Mouse (Mus musculus): Measurements from ENCODE around the gene Sod2. TPM values are rescaled to one million over a fixed set of nuclear protein-coding genes. Genes with fewer than 3 reads are reported as not detected.
"Not testable (repeated sequence)": the region's sequence is repeated elsewhere in the genome, so short reads cannot be mapped to it uniquely, and the experiment has no call there.

Sod2 gene
- polyA plus RNA-seq, 1 experiment from 2014 or later: 149 TPM

GRCm38 (mm10) chr17:13004436-13004835 is 2.2 kb upstream of the Sod2 start:
- H3K36me3 ChIP-seq (ENCODE audit: control insufficient read depth, insufficient read depth, low read length); ATAC-seq; H3K27me3 ChIP-seq (replicated peaks; ENCODE audit: control insufficient read depth, insufficient read depth, low read length); H3K9me3 ChIP-seq (ENCODE audit: control insufficient read depth, low read length); H3K4me3 ChIP-seq (ENCODE audit: low read length); H3K9ac ChIP-seq (ENCODE audit: low read depth, low read length); H3K4me2 ChIP-seq (ENCODE audit: low read length); H3K27ac ChIP-seq (ENCODE audit: low read depth, low read length): not testable (repeated sequence)
- 81% methylated on average over 2 of the region's 2 CpGs for WGBS
- peaks cover 14% of the 10 kb centered on the region for H3K4me1 ChIP-seq (ENCODE audit: control insufficient read depth, insufficient read depth, low read depth, low read length)

- WGBS: 54% methylated on average over 5 of the region's 5 CpGs
- peak overlapping the region; percentile 91; the same call in 1 of the 2 replicates for H3K9ac ChIP-seq (ENCODE audit: low read depth, low read length)
- no peaks in the 10 kb centered on the region for H3K27me3 ChIP-seq (replicated peaks; ENCODE audit: control insufficient read depth, insufficient read depth, low read length)
- peak overlapping the region; percentile 96 for H3K4me2 ChIP-seq (ENCODE audit: low read length)
- H3K9me3 ChIP-seq (ENCODE audit: control insufficient read depth, low read length): no peaks in the 10 kb centered on the region
- H3K4me3 ChIP-seq (ENCODE audit: low read length): peak overlapping the region; percentile 94
- ATAC-seq: no peak
- peaks cover 15% of the 10 kb centered on the region for H3K4me1 ChIP-seq (ENCODE audit: control insufficient read depth, insufficient read depth, low read depth, low read length)
- peaks cover 4% of the 10 kb centered on the region for H3K36me3 ChIP-seq (ENCODE audit: control insufficient read depth, insufficient read depth, low read length)
- no peak overlapping the region; the same call in 1 of the 2 replicates for H3K27ac ChIP-seq (ENCODE audit: low read depth, low read length)
Measured at GRCm38 (mm10) chr17:13006984-13007383, 338 bp downstream of the Sod2 start.

GRCm38 (mm10) chr17:13007730-13008425 is 1.2 kb downstream of the Sod2 start:
- H3K27ac ChIP-seq (ENCODE audit: low read depth, low read length): peak overlapping the region; percentile 93
- peak overlapping the region; percentile 94 for H3K4me3 ChIP-seq (ENCODE audit: low read length)
- WGBS: under 1% methylated on average over 71 of the region's 76 CpGs
- H3K9me3 ChIP-seq (ENCODE audit: control insufficient read depth, low read length): no peaks in the 10 kb centered on the region
- peak; percentile 97 for ATAC-seq
- H3K9ac ChIP-seq (ENCODE audit: low read depth, low read length): peak overlapping the region; percentile 91
- H3K4me2 ChIP-seq (ENCODE audit: low read length): peak overlapping the region; percentile 96
- H3K4me1 ChIP-seq (ENCODE audit: control insufficient read depth, insufficient read depth, low read depth, low read length): peaks cover 15% of the 10 kb centered on the region
- H3K36me3 ChIP-seq (ENCODE audit: control insufficient read depth, insufficient read depth, low read length): peaks cover 8% of the 10 kb centered on the region
- H3K27me3 ChIP-seq (replicated peaks; ENCODE audit: control insufficient read depth, insufficient read depth, low read length): no peaks in the 10 kb centered on the region

GRCm38 (mm10) chr17:13008528-13008927 is 1.9 kb downstream of the Sod2 start:
- no peak for ATAC-seq
- Histone ChIP-seq H3K4me1 (ENCODE audit: control insufficient read depth, insufficient read depth, low read depth, low read length) (peaks cover 15% of the 10 kb centered on the region), H3K27me3 (replicated peaks; ENCODE audit: control insufficient read depth, insufficient read depth, low read length) (no peaks in the 10 kb centered on the region), H3K9me3 (ENCODE audit: control insufficient read depth, low read length) (no peaks in the 10 kb centered on the region), H3K4me2 (ENCODE audit: low read length) (peak overlapping the region; percentile 96), H3K36me3 (ENCODE audit: control insufficient read depth, insufficient read depth, low read length) (peaks cover 13% of the 10 kb centered on the region), H3K9ac (ENCODE audit: low read depth, low read length) (peak overlapping the region; percentile 91), H3K4me3 (ENCODE audit: low read length) (peak overlapping the region; percentile 94), H3K27ac (ENCODE audit: low read depth, low read length) (peak overlapping the region; percentile 93)
- WGBS: 1% methylated on average over 10 of the region's 10 CpGs

GRCm38 (mm10) chr17:13009887-13010286 is 3.2 kb downstream of the Sod2 start:
- Histone ChIP-seq H3K4me3 (ENCODE audit: low read length) (no peak overlapping the region), H3K36me3 (ENCODE audit: control insufficient read depth, insufficient read depth, low read length) (peaks cover 22% of the 10 kb centered on the region), H3K27ac (ENCODE audit: low read depth, low read length) (no peak overlapping the region), H3K4me2 (ENCODE audit: low read length) (no peak overlapping the region), H3K9ac (ENCODE audit: low read depth, low read length) (no peak overlapping the region), H3K27me3 (replicated peaks; ENCODE audit: control insufficient read depth, insufficient read depth, low read length) (no peaks in the 10 kb centered on the region), H3K9me3 (ENCODE audit: control insufficient read depth, low read length) (no peaks in the 10 kb centered on the region), H3K4me1 (ENCODE audit: control insufficient read depth, insufficient read depth, low read depth, low read length) (peaks cover 15% of the 10 kb centered on the region)
- no peak for ATAC-seq
- 37% methylated on average over 3 of the region's 3 CpGs for WGBS

GRCm38 (mm10) chr17:13013316-13013715 is 6.7 kb downstream of the Sod2 start:
- no peak overlapping the region for H3K4me2 ChIP-seq (ENCODE audit: low read length)
- WGBS: 76% methylated on average over 3 of the region's 3 CpGs
- no peaks in the 10 kb centered on the region for H3K27me3 ChIP-seq (replicated peaks; ENCODE audit: control insufficient read depth, insufficient read depth, low read length)
- ATAC-seq: no peak
- no peak overlapping the region for H3K27ac ChIP-seq (ENCODE audit: low read depth, low read length)
- no peak overlapping the region for H3K4me3 ChIP-seq (ENCODE audit: low read length)
- peaks cover 10% of the 10 kb centered on the region for H3K4me1 ChIP-seq (ENCODE audit: control insufficient read depth, insufficient read depth, low read depth, low read length)
- H3K36me3 ChIP-seq (ENCODE audit: control insufficient read depth, insufficient read depth, low read length): peaks cover 32% of the 10 kb centered on the region
- no peaks in the 10 kb centered on the region for H3K9me3 ChIP-seq (ENCODE audit: control insufficient read depth, low read length)
- no peak overlapping the region for H3K9ac ChIP-seq (ENCODE audit: low read depth, low read length)

GRCm38 (mm10) chr17:13036627-13037192 is 30.1 kb downstream of the Sod2 start:
- not testable (repeated sequence) for H3K27ac ChIP-seq (ENCODE audit: low read depth, low read length); H3K9ac ChIP-seq (ENCODE audit: low read depth, low read length); ATAC-seq; H3K4me3 ChIP-seq (ENCODE audit: low read length); H3K4me1 ChIP-seq (ENCODE audit: control insufficient read depth, insufficient read depth, low read depth, low read length); H3K4me2 ChIP-seq (ENCODE audit: low read length); H3K9me3 ChIP-seq (ENCODE audit: control insufficient read depth, low read length); H3K27me3 ChIP-seq (replicated peaks; ENCODE audit: control insufficient read depth, insufficient read depth, low read length); H3K36me3 ChIP-seq (ENCODE audit: control insufficient read depth, insufficient read depth, low read length)
- 88% methylated on average over 3 of the region's 12 CpGs for WGBS

- not testable (repeated sequence) for H3K4me3 ChIP-seq (ENCODE audit: low read length); H3K9me3 ChIP-seq (ENCODE audit: control insufficient read depth, low read length); H3K36me3 ChIP-seq (ENCODE audit: control insufficient read depth, insufficient read depth, low read length); H3K27me3 ChIP-seq (replicated peaks; ENCODE audit: control insufficient read depth, insufficient read depth, low read length); H3K4me1 ChIP-seq (ENCODE audit: control insufficient read depth, insufficient read depth, low read depth, low read length); H3K9ac ChIP-seq (ENCODE audit: low read depth, low read length); H3K4me2 ChIP-seq (ENCODE audit: low read length); H3K27ac ChIP-seq (ENCODE audit: low read depth, low read length)
- 11% methylated on average over 3 of the region's 4 CpGs for WGBS
- ATAC-seq: peak; percentile 94
Measured at GRCm38 (mm10) chr17:13043846-13044673, 37.4 kb downstream of the Sod2 start.

Measured in hindbrain, embryonic 16.5 days (tissue).